Mouse (Mus musculus) hindbrain, embryonic 15.5 days (tissue): Measurements from ENCODE around the gene Cttnbp2. TPM values are rescaled to one million over a fixed set of nuclear protein-coding genes. Genes with fewer than 3 reads are reported as not detected.

Experiments used
- ATAC-seq: fragments of 200-750 bp; cut with Nextera tagmentation; 2 replicates; pipeline ENCODE4 v1.8.0; 2017; ENCODE audit warnings: low read depth, moderate number of reproducible peaks, moderate TSS enrichment; ENCODE audit not compliant: low FRiP score
- H3K27ac ChIP-seq: fragments of 300-500 bp; sonication (generic); replicated peaks from 2 replicates; pipeline ENCODE4 v1.5.1; 2015; ENCODE audit warnings: mild to moderate bottlenecking, inconsistent platforms
- H3K27me3 ChIP-seq: fragments of 300-500 bp; sonication (generic); 2 replicates; pipeline ENCODE4 v1.6.1; 2015; ENCODE audit warnings: control low read depth, inconsistent platforms
- H3K36me3 ChIP-seq: fragments of 300-500 bp; sonication (generic); 2 replicates; pipeline ENCODE4 v1.6.1; 2015; ENCODE audit warnings: control low read depth, inconsistent platforms
- H3K4me1 ChIP-seq: fragments of 300-500 bp; sonication (generic); replicated peaks from 2 replicates; pipeline ENCODE4 v1.6.1; 2015; ENCODE audit warnings: control low read depth, inconsistent platforms
- H3K4me2 ChIP-seq: fragments of 300-500 bp; sonication (generic); 2 replicates; pipeline ENCODE4 v1.6.1; 2015; ENCODE audit warnings: moderate library complexity, mild to moderate bottlenecking, inconsistent platforms
- H3K4me3 ChIP-seq: fragments of 300-500 bp; sonication (generic); 2 replicates; pipeline ENCODE4 v1.5.1; 2015; ENCODE audit warnings: mild to moderate bottlenecking, inconsistent platforms
- H3K9ac ChIP-seq: fragments of 300-500 bp; sonication (generic); 2 replicates; pipeline ENCODE4 v1.6.1; 2015; ENCODE audit warnings: inconsistent platforms
- H3K9me3 ChIP-seq: fragments of 300-500 bp; sonication (generic); 2 replicates; pipeline ENCODE4 v1.6.1; 2016; ENCODE audit warnings: control low read depth, inconsistent platforms
- WGBS: fragments of 180-500 bp; shearing (Covaris S2); methylation state at CpG from one replicate; pipeline ENCODE4 v1.1.7; 2015; 5-methylcytosine and 5-hydroxymethylcytosine counted together
- polyA plus RNA-seq: library from polyadenylated mRNA; unstranded; fragments of >200 nt; fragmentation: Nextera tagmentation; extraction: Ambion mirVana; gene quantifications from 2 replicates; pipeline ENCODE4 v1.2.1, GENCODE M21; 2015

The Cttnbp2 gene
- polyA plus RNA-seq, 1 experiment from 2014 or later = 50.7 TPM

- Histone ChIP-seq H3K9ac (no peak overlapping the region), H3K4me2 (no peak overlapping the region), H3K4me1 (no peaks in the 10 kb centered on the region), H3K27me3 (no peaks in the 10 kb centered on the region), H3K36me3 (peaks cover 17% of the 10 kb centered on the region), H3K27ac (no peak overlapping the region), H3K9me3 (no peaks in the 10 kb centered on the region), H3K4me3 (no peak overlapping the region)
- 87% methylated on average over 8 of the region's 8 CpGs for WGBS
- ATAC-seq = no peak
Measured at GRCm38 (mm10) chr6:18434355-18434754, 80.3 kb downstream of the Cttnbp2 start.

GRCm38 (mm10) chr6:18432362-18432761, 82.3 kb downstream of the Cttnbp2 start:
- H3K9me3 ChIP-seq = no peaks in the 10 kb centered on the region
- H3K4me1 ChIP-seq = no peaks in the 10 kb centered on the region
- WGBS = 72% methylated on average over 3 of the region's 3 CpGs
- ATAC-seq = no peak
- H3K4me3 ChIP-seq = no peak overlapping the region
- H3K4me2 ChIP-seq = no peak overlapping the region
- no peak overlapping the region for H3K27ac ChIP-seq
- H3K36me3 ChIP-seq = peaks cover 17% of the 10 kb centered on the region
- H3K27me3 ChIP-seq = no peaks in the 10 kb centered on the region
- H3K9ac ChIP-seq = no peak overlapping the region

- Histone ChIP-seq H3K4me1 (no peaks in the 10 kb centered on the region), H3K27ac (no peak overlapping the region), H3K4me3 (no peak overlapping the region), H3K9me3 (no peaks in the 10 kb centered on the region), H3K4me2 (no peak overlapping the region), H3K36me3 (peaks cover 17% of the 10 kb centered on the region), H3K9ac (no peak overlapping the region), H3K27me3 (no peaks in the 10 kb centered on the region)
- ATAC-seq = no peak
- 95% methylated on average over 2 of the region's 2 CpGs for WGBS
Measured at GRCm38 (mm10) chr6:18431891-18432290, 82.8 kb downstream of the Cttnbp2 start.

- WGBS = 46% methylated on average over 3 of the region's 3 CpGs
- no peaks in the 10 kb centered on the region for H3K4me1 ChIP-seq
- no peak for ATAC-seq
- no peak overlapping the region for H3K27ac ChIP-seq
- no peak overlapping the region for H3K4me2 ChIP-seq
- no peak overlapping the region for H3K9ac ChIP-seq
- no peaks in the 10 kb centered on the region for H3K9me3 ChIP-seq
- no peaks in the 10 kb centered on the region for H3K27me3 ChIP-seq
- H3K4me3 ChIP-seq = no peak overlapping the region
- H3K36me3 ChIP-seq = peaks cover 15% of the 10 kb centered on the region
Measured at GRCm38 (mm10) chr6:18430062-18430461, 84.6 kb downstream of the Cttnbp2 start.

GRCm38 (mm10) chr6:18424822-18425221, 89.8 kb downstream of the Cttnbp2 start:
- 83% methylated on average over 6 of the region's 6 CpGs for WGBS
- Histone ChIP-seq H3K27me3 (no peaks in the 10 kb centered on the region), H3K4me3 (no peak overlapping the region), H3K9ac (no peak overlapping the region), H3K9me3 (no peaks in the 10 kb centered on the region), H3K27ac (no peak overlapping the region), H3K4me2 (no peak overlapping the region), H3K4me1 (no peaks in the 10 kb centered on the region), H3K36me3 (peaks cover 11% of the 10 kb centered on the region; the same call in 1 of the 2 replicates)
- no peak for ATAC-seq

- Histone ChIP-seq H3K27ac (no peak overlapping the region), H3K9me3 (no peaks in the 10 kb centered on the region), H3K27me3 (no peaks in the 10 kb centered on the region), H3K9ac (no peak overlapping the region), H3K36me3 (peaks cover 14% of the 10 kb centered on the region; the same call in 1 of the 2 replicates), H3K4me3 (no peak overlapping the region), H3K4me1 (no peaks in the 10 kb centered on the region), H3K4me2 (no peak overlapping the region)
- whole genome bisulfite sequencing = 68% methylated on average over 3 of the region's 3 CpGs
- no peak for ATAC-seq
Measured at GRCm38 (mm10) chr6:18424367-18424766, 90.3 kb downstream of the Cttnbp2 start.

GRCm38 (mm10) chr6:18423112-18423511, 91.5 kb downstream of the Cttnbp2 start:
- no peaks in the 10 kb centered on the region for H3K27me3 ChIP-seq
- WGBS = 69% methylated on average over 6 of the region's 6 CpGs
- H3K4me2 ChIP-seq = no peak overlapping the region
- peaks cover 24% of the 10 kb centered on the region; the same call in 1 of the 2 replicates for H3K36me3 ChIP-seq
- no peak overlapping the region for H3K27ac ChIP-seq
- H3K9ac ChIP-seq = no peak overlapping the region
- no peaks in the 10 kb centered on the region for H3K9me3 ChIP-seq
- no peaks in the 10 kb centered on the region for H3K4me1 ChIP-seq
- no peak overlapping the region for H3K4me3 ChIP-seq
- no peak for ATAC-seq

GRCm38 (mm10) chr6:18421561-18421960, 93.1 kb downstream of the Cttnbp2 start:
- no peak for ATAC-seq

GRCm38 (mm10) chr6:18420660-18421059, 94.0 kb downstream of the Cttnbp2 start:
- WGBS = 64% methylated on average over 9 of the region's 9 CpGs
- no peaks in the 10 kb centered on the region for H3K9me3 ChIP-seq
- no peak overlapping the region for H3K4me2 ChIP-seq
- no peaks in the 10 kb centered on the region for H3K4me1 ChIP-seq
- no peak overlapping the region for H3K27ac ChIP-seq
- no peak for ATAC-seq
- no peak overlapping the region for H3K9ac ChIP-seq
- H3K27me3 ChIP-seq = no peaks in the 10 kb centered on the region
- H3K4me3 ChIP-seq = no peak overlapping the region
- H3K36me3 ChIP-seq = peaks cover 29% of the 10 kb centered on the region; the same call in 1 of the 2 replicates

More at GRCm38 (mm10) chr6:18421561-18421960, 93.1 kb downstream of the Cttnbp2 start:
- no peaks in the 10 kb centered on the region for H3K4me1 ChIP-seq
- no peaks in the 10 kb centered on the region for H3K27me3 ChIP-seq
- no peak overlapping the region for H3K4me2 ChIP-seq
- no peak overlapping the region for H3K9ac ChIP-seq
- no peak overlapping the region for H3K4me3 ChIP-seq
- 43% methylated on average over 2 of the region's 2 CpGs for WGBS
- H3K9me3 ChIP-seq = no peaks in the 10 kb centered on the region
- H3K27ac ChIP-seq = no peak overlapping the region
- peaks cover 24% of the 10 kb centered on the region; the same call in 1 of the 2 replicates for H3K36me3 ChIP-seq

- no peaks in the 10 kb centered on the region for H3K9me3 ChIP-seq
- H3K27me3 ChIP-seq = no peaks in the 10 kb centered on the region
- H3K36me3 ChIP-seq = peaks cover 34% of the 10 kb centered on the region
- ATAC-seq = no peak
- H3K4me1 ChIP-seq = no peaks in the 10 kb centered on the region
- no peak overlapping the region for H3K27ac ChIP-seq
- no peak overlapping the region for H3K4me3 ChIP-seq
- 73% methylated on average over 6 of the region's 6 CpGs for WGBS
- H3K9ac ChIP-seq = no peak overlapping the region
- no peak overlapping the region for H3K4me2 ChIP-seq
Measured at GRCm38 (mm10) chr6:18417866-18418454, 96.7 kb downstream of the Cttnbp2 start.

- ATAC-seq = no peak
- H3K9me3 ChIP-seq = no peaks in the 10 kb centered on the region
- peaks cover 48% of the 10 kb centered on the region for H3K36me3 ChIP-seq
- no peaks in the 10 kb centered on the region for H3K27me3 ChIP-seq
- WGBS = 81% methylated on average over 4 of the region's 4 CpGs
- H3K4me3 ChIP-seq = no peak overlapping the region
- no peak overlapping the region for H3K27ac ChIP-seq
- no peak overlapping the region for H3K9ac ChIP-seq
- H3K4me2 ChIP-seq = no peak overlapping the region
- H3K4me1 ChIP-seq = no peaks in the 10 kb centered on the region
Measured at GRCm38 (mm10) chr6:18415961-18416360, 98.7 kb downstream of the Cttnbp2 start.

- 98% methylated on average over 1 of the region's 1 CpGs for WGBS
- Histone ChIP-seq H3K27ac (no peak overlapping the region), H3K4me1 (no peaks in the 10 kb centered on the region), H3K4me2 (no peak overlapping the region), H3K9me3 (no peaks in the 10 kb centered on the region), H3K27me3 (no peaks in the 10 kb centered on the region), H3K9ac (no peak overlapping the region), H3K4me3 (no peak overlapping the region), H3K36me3 (peaks cover 36% of the 10 kb centered on the region)
- no peak for ATAC-seq
Measured at GRCm38 (mm10) chr6:18411505-18412225, 103.0 kb downstream of the Cttnbp2 start.
